Mouse (Mus musculus) stomach, postnatal 0 days (tissue): ENCODE measurements around the gene AC109138.7.

ENCODE experiments used
- CTCF ChIP-seq: IDR thresholded peaks from 2 replicates; pipeline ENCODE4 v1.5.1; 2016; ENCODE audit warnings: antibody characterized with exemption, low read depth, mild to moderate bottlenecking, moderate library complexity
- EP300 ChIP-seq: optimal IDR thresholded peaks from 2 replicates; pipeline ENCODE3; 2016; ENCODE audit warnings: antibody characterized with exemption

DNA sequence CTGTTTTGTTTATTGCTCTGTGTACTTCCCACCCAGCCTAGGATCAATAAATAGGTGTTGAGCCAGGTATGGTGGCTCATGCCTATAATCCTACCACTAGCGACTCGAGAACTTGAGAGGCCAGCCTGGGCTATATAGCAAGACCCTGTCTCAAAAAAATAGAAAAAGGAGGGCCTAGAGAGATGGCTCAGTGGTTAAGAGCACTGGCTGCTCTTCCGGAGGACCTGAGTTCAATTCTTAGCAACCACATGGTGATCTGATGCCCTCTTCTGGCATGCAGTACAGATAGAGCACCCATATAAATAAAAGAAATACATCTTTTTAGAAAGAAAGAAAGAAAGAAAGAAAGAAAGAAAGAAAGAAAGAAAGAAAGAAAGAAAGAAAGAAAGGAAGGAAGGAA lies 11.0 kb upstream of the AC109138.7 start:
- TF ChIP-seq CTCF (peak; percentile 17; the same call in 1 of the 2 replicates), EP300 (no peak)
